Mouse (Mus musculus) neural tube, embryonic 15.5 days (tissue): ENCODE data around the gene Mtch1. TPM values are rescaled to one million over a fixed set of nuclear protein-coding genes. Genes with fewer than 3 reads are reported as not detected.

Experiments used
- ATAC-seq: fragments of 200-750 bp; cut with Nextera tagmentation; 2 replicates; pipeline ENCODE4 v1.8.0; 2017; ENCODE audit warnings: mild to moderate bottlenecking, moderate TSS enrichment, moderate library complexity; ENCODE audit not compliant: low FRiP score
- H3K27ac ChIP-seq: fragments of 300-500 bp; sonication (generic); replicated peaks from 2 replicates; pipeline ENCODE4 v1.5.1; 2015; ENCODE audit warnings: mild to moderate bottlenecking, inconsistent platforms
- H3K27me3 ChIP-seq: fragments of 300-500 bp; sonication (generic); replicated peaks from 2 replicates; pipeline ENCODE4 v1.6.1; 2015; ENCODE audit warnings: inconsistent platforms
- H3K36me3 ChIP-seq: fragments of 300-500 bp; sonication (generic); 2 replicates; pipeline ENCODE4 v1.6.1; 2015; ENCODE audit warnings: inconsistent platforms
- H3K4me1 ChIP-seq: fragments of 300-500 bp; sonication (generic); 2 replicates; pipeline ENCODE4 v1.6.1; 2015; ENCODE audit warnings: inconsistent platforms
- H3K4me2 ChIP-seq: fragments of 300-500 bp; sonication (generic); 2 replicates; pipeline ENCODE4 v1.6.1; 2015; ENCODE audit warnings: inconsistent platforms, mild to moderate bottlenecking, moderate library complexity
- H3K4me3 ChIP-seq: fragments of 300-500 bp; sonication (generic); replicated peaks from 2 replicates; pipeline ENCODE4 v1.5.1; 2015; ENCODE audit warnings: mild to moderate bottlenecking, inconsistent platforms
- H3K9ac ChIP-seq: fragments of 300-500 bp; sonication (generic); replicated peaks from 2 replicates; pipeline ENCODE4 v1.6.1; 2015; ENCODE audit warnings: mild to moderate bottlenecking, inconsistent platforms
- H3K9me3 ChIP-seq: fragments of 300-500 bp; sonication (generic); replicated peaks from 2 replicates; pipeline ENCODE4 v1.6.1; 2016; ENCODE audit warnings: inconsistent platforms
- WGBS: fragments of 180-500 bp; shearing (Covaris S2); methylation state at CpG from one replicate; pipeline ENCODE4 v1.1.7; 2015; ENCODE audit warnings: mixed read lengths; 5-methylcytosine and 5-hydroxymethylcytosine counted together
- polyA plus RNA-seq: library from polyadenylated mRNA; unstranded; fragments of >200 nt; fragmentation: Nextera tagmentation; extraction: Ambion mirVana; gene quantifications from 2 replicates; pipeline ENCODE4 v1.2.1, GENCODE M21; 2015

Gene Mtch1
- polyA plus RNA-seq, 1 experiment from 2014 or later: 482 TPM

DNA sequence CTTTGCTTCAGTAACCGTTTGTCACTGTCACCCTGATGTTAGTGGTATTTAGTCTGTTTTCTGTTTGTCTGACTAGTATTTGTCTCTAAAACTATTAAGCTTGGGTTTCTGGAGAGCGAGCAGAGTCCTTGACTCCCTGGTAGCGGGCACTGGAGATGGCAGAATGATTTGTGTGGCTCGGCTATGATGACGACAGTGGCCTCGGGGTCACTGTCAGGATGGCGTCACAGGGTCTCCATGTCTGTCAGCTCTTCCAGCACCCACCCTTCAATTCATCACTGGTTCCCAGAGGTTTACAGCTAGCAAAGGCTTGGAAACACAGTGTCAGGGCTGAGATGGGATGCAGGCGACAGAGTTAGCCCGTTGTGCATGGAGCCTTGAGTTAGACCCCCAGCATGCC, 36.2 kb upstream of the Mtch1 start:
- no peak overlapping the region for H3K4me2 ChIP-seq
- no peaks in the 10 kb centered on the region for H3K9me3 ChIP-seq
- H3K36me3 ChIP-seq: no peaks in the 10 kb centered on the region
- H3K4me1 ChIP-seq: no peaks in the 10 kb centered on the region
- no peak overlapping the region for H3K9ac ChIP-seq
- no peak overlapping the region for H3K4me3 ChIP-seq
- no peak for ATAC-seq
- no peaks in the 10 kb centered on the region for H3K27me3 ChIP-seq
- no peak overlapping the region for H3K27ac ChIP-seq
- 70% methylated on average over 9 of the region's 9 CpGs for WGBS

DNA sequence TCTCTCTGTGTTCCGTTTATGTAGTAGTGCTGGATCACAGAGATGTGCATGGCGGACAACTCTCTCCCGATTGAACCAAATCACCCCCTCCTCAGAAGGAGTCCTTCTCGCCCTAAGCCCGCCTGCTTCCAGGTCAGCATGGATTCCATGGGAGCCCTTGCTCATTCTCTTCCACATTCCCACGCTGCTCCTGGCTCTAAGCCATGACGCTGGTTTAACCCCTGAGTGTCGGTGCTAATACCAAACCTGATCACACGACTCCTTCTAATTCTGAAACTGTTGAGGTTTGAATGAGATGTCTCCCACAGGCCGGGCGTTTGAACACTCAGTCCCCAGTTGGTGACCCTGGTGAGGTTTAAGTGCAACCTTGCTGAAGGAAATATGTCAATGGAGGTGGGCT, 34.7 kb upstream of the Mtch1 start:
- H3K4me1 ChIP-seq: no peaks in the 10 kb centered on the region
- no peak for ATAC-seq
- no peak overlapping the region for H3K27ac ChIP-seq
- H3K27me3 ChIP-seq: no peaks in the 10 kb centered on the region
- H3K36me3 ChIP-seq: no peaks in the 10 kb centered on the region
- WGBS: 65% methylated on average over 11 of the region's 11 CpGs
- no peak overlapping the region for H3K4me3 ChIP-seq
- no peaks in the 10 kb centered on the region for H3K9me3 ChIP-seq
- no peak overlapping the region for H3K9ac ChIP-seq
- H3K4me2 ChIP-seq: no peak overlapping the region

DNA sequence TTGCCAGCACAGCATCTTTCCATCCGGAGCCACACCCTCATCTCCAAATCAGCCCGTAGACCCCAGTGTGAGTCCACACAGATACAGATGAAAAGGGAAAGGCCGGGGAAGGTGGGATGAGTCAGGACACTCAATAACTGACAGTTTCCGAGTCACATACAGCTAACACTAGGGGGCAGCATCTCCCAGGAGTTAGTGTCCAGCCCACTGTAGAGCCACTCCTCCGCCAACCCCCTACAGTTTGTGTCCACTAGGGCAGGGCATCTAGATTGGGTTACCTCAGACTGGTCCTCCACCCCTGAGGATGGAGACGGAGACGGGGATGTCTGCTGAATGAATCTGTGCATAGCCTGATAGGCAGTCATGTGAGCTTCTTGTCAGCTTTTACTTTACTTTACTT, 33.7 kb upstream of the Mtch1 start:
- H3K36me3 ChIP-seq: no peaks in the 10 kb centered on the region
- 22% methylated on average over 7 of the region's 7 CpGs for WGBS
- ATAC-seq: no peak
- no peak overlapping the region for H3K4me2 ChIP-seq
- no peak overlapping the region for H3K4me3 ChIP-seq
- no peaks in the 10 kb centered on the region for H3K9me3 ChIP-seq
- H3K27ac ChIP-seq: no peak overlapping the region
- no peaks in the 10 kb centered on the region for H3K27me3 ChIP-seq
- no peak overlapping the region for H3K9ac ChIP-seq
- H3K4me1 ChIP-seq: no peaks in the 10 kb centered on the region

DNA sequence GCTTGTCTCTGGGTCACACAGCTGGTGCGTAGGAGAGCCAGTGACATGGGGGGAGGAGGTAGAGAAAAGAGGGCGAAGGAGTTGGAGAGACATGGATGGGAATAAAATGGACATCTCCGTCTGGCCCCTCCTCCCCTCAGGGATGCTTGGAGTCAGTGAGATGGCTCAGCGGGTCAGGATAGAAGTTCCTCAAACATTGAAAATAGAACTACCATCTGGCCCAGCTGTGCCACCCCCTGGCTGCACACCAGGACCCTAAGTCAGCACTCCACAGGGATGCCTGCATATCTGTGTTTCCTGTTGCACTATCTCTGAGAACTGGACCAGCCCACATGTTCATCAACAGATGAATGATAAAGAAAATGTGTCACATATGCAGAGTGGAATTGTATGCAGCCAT, 32.5 kb upstream of the Mtch1 start:
- no peaks in the 10 kb centered on the region for H3K36me3 ChIP-seq
- H3K27me3 ChIP-seq: no peaks in the 10 kb centered on the region
- no peak overlapping the region for H3K9ac ChIP-seq
- no peak overlapping the region for H3K4me2 ChIP-seq
- no peak overlapping the region for H3K4me3 ChIP-seq
- H3K27ac ChIP-seq: no peak overlapping the region
- H3K9me3 ChIP-seq: no peaks in the 10 kb centered on the region
- ATAC-seq: no peak
- H3K4me1 ChIP-seq: no peaks in the 10 kb centered on the region
- 75% methylated on average over 4 of the region's 4 CpGs for WGBS

DNA sequence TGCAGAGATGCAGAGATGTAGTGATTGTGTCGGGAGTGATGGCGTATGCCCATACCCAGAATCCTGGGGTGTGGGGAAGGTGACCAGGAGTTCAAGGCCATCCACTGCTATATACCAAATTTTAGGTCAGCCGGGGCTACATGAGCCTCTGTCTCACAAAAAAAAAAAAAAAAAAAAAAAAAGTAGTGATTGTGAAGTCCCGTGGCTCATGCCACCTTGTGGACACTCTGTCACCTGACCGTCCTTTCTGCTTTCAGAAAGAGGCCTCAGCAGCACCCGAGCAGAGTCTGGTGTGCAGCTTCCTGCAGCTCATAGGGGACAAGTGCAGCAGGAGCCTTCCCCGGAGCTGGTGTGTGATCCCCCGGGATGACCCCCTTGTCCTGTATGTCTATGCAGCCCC, 30.3 kb upstream of the Mtch1 start:
- H3K27ac ChIP-seq: no peak overlapping the region
- H3K4me2 ChIP-seq: no peak overlapping the region
- ATAC-seq: no peak
- H3K9me3 ChIP-seq: no peaks in the 10 kb centered on the region
- H3K9ac ChIP-seq: no peak overlapping the region
- no peaks in the 10 kb centered on the region for H3K4me1 ChIP-seq
- H3K36me3 ChIP-seq: no peaks in the 10 kb centered on the region
- H3K27me3 ChIP-seq: no peaks in the 10 kb centered on the region
- 69% methylated on average over 8 of the region's 8 CpGs for WGBS
- no peak overlapping the region for H3K4me3 ChIP-seq

DNA sequence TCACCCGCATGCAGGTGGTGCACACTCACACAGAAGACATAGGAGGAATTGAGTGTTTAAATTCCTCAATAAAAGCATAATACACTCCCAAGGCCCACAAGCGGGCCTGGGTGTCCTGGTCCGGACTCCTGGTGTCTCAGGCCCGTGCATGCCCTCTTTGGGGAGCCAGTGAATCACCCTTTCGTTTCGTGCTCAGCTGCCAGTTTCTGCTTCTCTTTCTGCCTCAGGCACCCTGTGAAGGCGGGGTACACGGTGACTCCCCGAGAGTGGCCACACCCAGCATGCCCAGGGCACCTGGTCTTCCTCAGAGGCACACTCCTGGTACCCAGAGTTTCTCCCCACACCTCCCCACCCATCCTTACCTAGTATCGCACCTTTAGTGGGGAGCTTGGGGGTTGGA, 28.1 kb upstream of the Mtch1 start:
- H3K4me2 ChIP-seq: no peak overlapping the region
- H3K36me3 ChIP-seq: no peaks in the 10 kb centered on the region
- 80% methylated on average over 10 of the region's 10 CpGs for WGBS
- H3K9ac ChIP-seq: no peak overlapping the region
- H3K4me3 ChIP-seq: no peak overlapping the region
- 0 out of 2 replicates have a peak, but pooled peaks cover under 1% of the 10 kb centered on the region for H3K4me1 ChIP-seq
- ATAC-seq: no peak
- no peaks in the 10 kb centered on the region for H3K9me3 ChIP-seq
- no peak overlapping the region for H3K27ac ChIP-seq
- H3K27me3 ChIP-seq: no peaks in the 10 kb centered on the region

DNA sequence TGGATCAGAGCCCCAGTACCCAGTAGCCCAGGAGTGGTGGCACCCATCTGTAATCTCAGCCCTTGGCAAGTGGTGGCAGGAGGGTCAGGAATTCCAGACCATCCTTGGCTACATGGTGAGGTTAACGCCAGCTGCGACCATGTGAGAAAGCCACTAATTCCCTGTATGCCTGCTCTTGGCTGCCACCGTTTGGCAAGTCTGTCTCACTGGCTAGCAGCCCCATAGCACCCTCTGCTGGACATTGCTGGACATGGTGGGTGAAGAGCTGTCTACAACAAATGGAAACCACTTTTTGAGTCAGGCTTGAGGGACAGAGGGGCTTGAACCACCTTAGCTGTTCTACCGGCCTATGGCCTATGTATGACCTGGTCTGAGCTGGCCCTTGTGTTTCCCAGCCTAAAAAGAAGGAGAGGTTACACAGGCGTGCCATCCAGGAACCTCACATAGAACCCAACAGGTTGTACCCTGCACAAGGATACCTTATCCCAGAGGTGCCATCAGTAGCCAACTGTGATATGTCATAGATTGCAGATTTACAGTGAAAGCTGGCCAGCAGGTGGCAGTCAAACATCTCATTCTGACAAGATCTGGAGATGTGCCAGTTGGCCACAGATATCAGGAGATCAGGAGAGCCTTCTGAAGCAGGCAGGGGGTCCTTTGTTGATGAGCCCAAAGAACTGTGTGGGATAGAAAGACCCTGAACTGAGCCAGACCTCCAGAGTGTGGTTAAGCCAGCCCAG, 23.4 kb upstream of the Mtch1 start:
- H3K9ac ChIP-seq: no peak overlapping the region
- no peak overlapping the region for H3K4me2 ChIP-seq
- H3K36me3 ChIP-seq: no peaks in the 10 kb centered on the region
- 0 out of 2 replicates have a peak overlapping the region, but pooled peaks have one; percentile 51 for H3K27ac ChIP-seq
- H3K27me3 ChIP-seq: no peaks in the 10 kb centered on the region
- H3K4me1 ChIP-seq: 0 out of 2 replicates have a peak, but pooled peaks cover 7% of the 10 kb centered on the region
- H3K4me3 ChIP-seq: no peak overlapping the region
- 11% methylated on average over 5 of the region's 5 CpGs for WGBS
- peak; percentile 36; the same call in 1 of the 2 replicates for ATAC-seq
- H3K9me3 ChIP-seq: no peaks in the 10 kb centered on the region

DNA sequence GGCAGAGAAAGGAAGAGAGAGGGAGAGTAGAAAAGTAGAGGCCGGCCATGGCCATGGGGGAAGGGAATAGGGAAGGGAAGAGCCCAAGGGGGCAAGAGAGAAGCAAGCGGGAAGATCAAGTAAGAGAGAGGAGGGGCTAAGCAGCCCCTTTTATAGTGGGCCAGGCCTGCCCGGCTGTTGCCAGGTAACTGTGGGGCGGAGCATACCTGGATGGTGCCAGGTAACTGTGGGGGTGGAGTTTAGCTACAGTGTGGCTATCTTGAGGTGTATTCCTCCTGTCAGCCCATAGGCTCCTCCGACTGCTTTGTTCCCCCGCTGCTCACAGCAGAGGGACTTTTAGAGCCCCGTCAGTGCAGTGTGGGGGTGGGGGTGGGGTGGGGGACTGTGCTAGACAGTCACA, 21.0 kb upstream of the Mtch1 start:
- H3K27me3 ChIP-seq: no peaks in the 10 kb centered on the region
- H3K4me3 ChIP-seq: no peak overlapping the region
- no peak overlapping the region for H3K4me2 ChIP-seq
- no peak overlapping the region for H3K27ac ChIP-seq
- no peaks in the 10 kb centered on the region for H3K9me3 ChIP-seq
- no peak overlapping the region for H3K9ac ChIP-seq
- ATAC-seq: no peak
- H3K36me3 ChIP-seq: no peaks in the 10 kb centered on the region
- 0 out of 2 replicates have a peak, but pooled peaks cover 7% of the 10 kb centered on the region for H3K4me1 ChIP-seq
- WGBS: 13% methylated on average over 7 of the region's 7 CpGs

DNA sequence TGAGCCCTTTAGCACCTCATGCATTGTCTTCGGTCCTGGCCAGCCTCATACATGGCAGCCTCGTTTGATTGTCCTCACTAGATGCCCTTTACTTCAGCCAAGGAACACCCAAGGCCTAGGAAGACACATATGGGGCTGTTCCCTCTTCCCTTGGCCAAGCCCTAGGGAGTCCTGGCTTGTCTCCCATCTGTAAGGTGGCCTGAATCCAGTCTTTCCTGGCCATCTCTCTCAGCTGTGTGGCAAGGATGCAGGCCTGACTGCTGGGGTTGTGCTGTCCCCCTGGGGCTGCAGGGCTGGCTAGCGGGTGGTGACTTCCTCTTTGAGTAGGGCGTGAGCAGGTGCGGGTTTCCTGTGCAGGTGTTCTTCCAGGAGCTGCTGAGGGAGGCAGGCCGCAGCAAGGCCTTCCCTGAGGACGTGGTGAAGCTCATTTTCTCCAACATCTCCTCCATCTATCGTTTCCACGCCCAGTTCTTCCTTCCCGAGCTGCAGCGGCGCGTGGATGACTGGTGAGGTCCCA, 17.4 kb upstream of the Mtch1 start:
- H3K36me3 ChIP-seq: no peaks in the 10 kb centered on the region
- H3K27me3 ChIP-seq: no peaks in the 10 kb centered on the region
- H3K9me3 ChIP-seq: no peaks in the 10 kb centered on the region
- WGBS: 90% methylated on average over 13 of the region's 13 CpGs
- no peak overlapping the region for H3K27ac ChIP-seq
- ATAC-seq: no peak
- 0 out of 2 replicates have a peak, but pooled peaks cover 8% of the 10 kb centered on the region for H3K4me1 ChIP-seq
- no peak overlapping the region for H3K9ac ChIP-seq
- H3K4me3 ChIP-seq: no peak overlapping the region
- no peak overlapping the region for H3K4me2 ChIP-seq

DNA sequence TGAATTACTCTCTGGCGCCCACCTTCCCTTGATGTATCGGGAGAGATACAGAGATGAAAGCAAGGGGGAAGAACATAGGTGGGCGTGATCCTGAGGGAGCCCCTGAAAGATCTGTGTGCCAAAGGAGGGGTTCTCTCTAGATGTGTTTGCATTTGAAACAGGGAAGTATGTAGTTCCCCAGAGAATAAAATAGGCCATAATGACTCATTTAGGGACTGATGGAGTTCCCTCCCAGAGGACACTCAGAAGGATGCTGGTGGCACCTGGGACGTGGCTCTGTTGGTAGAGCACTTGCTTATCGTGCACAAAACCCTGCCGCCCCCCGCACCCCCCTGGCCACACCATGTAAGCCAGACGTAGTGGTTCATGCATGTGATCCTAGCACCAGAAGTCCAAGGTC, 15.4 kb upstream of the Mtch1 start:
- H3K4me2 ChIP-seq: no peak overlapping the region
- 0 out of 2 replicates have a peak, but pooled peaks cover 3% of the 10 kb centered on the region for H3K4me1 ChIP-seq
- WGBS: 79% methylated on average over 8 of the region's 8 CpGs
- no peaks in the 10 kb centered on the region for H3K9me3 ChIP-seq
- H3K27me3 ChIP-seq: no peaks in the 10 kb centered on the region
- no peak overlapping the region for H3K9ac ChIP-seq
- ATAC-seq: no peak
- no peak overlapping the region for H3K4me3 ChIP-seq
- H3K27ac ChIP-seq: no peak overlapping the region
- no peaks in the 10 kb centered on the region for H3K36me3 ChIP-seq

DNA sequence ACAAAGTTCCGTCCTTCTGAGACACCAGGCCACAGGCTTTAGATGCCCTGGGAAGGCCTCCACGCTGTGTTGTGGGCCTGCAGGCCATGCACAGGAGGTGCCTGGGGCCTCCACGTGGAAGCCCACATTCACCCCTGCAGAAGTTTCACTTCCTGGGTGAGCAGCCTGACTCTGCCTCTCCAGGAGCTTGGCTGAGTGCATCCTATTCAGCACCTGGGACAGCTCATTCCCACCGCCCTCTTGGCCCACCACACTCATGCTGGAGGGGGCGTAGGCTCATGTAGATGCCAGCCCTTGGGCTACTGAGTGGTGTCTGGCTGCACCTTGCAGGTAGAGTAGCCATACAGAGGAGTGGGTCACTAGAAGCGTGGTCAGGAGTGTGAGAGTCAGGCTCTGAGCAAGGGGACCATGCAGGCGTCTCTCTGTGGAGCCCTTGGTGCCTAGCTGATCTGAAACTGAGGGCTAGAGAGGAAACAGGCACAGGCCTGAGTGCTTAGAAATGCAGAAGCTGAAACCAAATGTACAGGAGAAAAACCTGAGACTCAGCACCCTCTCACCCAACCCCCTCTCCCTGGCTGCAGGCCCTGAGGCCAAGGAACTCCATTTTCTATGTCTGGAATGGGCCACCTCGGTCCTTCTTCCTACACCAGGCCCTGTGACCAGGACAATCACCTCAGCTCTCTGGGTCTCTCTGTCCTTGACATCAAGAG, 14.4 kb upstream of the Mtch1 start:
- 72% methylated on average over 8 of the region's 8 CpGs for WGBS
- Histone ChIP-seq H3K36me3 (no peaks in the 10 kb centered on the region), H3K4me1 (peaks cover 7% of the 10 kb centered on the region), H3K27ac (no peak overlapping the region), H3K9ac (no peak overlapping the region), H3K27me3 (no peaks in the 10 kb centered on the region), H3K4me3 (no peak overlapping the region), H3K9me3 (no peaks in the 10 kb centered on the region), H3K4me2 (no peak overlapping the region)
- ATAC-seq: no peak

DNA sequence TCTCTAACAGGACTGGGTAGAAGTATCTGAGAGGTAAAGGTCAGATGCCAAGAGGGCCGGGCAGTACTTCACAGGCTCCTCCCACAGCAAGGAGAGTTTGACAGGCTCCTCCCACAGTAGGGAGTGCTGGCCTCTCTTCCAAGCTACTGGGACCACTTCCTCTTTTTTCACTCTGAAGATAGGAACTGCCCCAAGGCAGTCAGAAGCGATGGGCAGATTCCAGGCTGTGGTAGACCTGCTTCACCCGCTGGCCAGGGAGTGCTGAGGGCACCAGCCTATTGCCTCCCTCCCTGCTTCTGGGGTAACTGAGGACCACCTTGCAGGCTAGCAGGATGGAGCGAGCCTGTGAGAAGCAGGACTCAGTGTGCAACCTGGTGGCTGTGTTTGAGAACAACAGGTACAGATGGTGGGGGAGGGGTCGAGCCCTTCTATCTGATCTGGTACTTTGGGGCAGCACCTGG, 13.1 kb upstream of the Mtch1 start, which contains the start of gene Fgd2:
Gene Fgd2 (plus strand): TSS at position 154 of the 461 bp plus-strand sequence.
- Histone ChIP-seq H3K36me3 (no peaks in the 10 kb centered on the region), H3K4me2 (no peak within 1 kb of the TSS), H3K27ac (no peak within 1 kb of the TSS), H3K4me3 (no peak within 1 kb of the TSS), H3K9ac (no peak within 1 kb of the TSS), H3K9me3 (no peaks in the 10 kb centered on the region), H3K27me3 (no peaks in the 10 kb centered on the region), H3K4me1 (peaks cover 21% of the 10 kb centered on the region)
- ATAC-seq: no peak
- WGBS: 22% methylated on average over 5 of the region's 5 CpGs
